Mouse (Mus musculus): ENCODE measurements around the gene Rapgef5.

DNA sequence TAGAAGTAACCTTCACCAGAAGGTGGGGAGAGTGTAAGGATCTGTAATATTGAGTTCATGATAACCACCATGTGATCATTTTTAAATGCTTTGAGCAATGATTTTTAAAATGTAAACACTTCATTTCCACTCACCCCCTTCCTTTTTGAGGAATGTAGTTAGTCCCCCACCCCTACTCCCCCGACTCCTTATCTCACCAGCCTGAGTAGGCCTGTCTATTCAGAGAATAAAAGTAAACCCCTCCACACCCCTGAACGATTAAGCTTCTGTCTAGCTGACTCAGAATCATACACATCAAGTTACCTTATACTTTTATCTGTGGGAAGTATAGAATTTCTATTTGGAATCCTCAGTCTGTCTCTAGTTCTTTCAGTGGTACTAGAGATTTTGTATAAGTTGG lies 81.9 kb downstream of the Rapgef5 start:
- TF ChIP-seq CTCF (IDR thresholded peaks at IDR 0.05; ENCODE audit: low read depth) (no peak), EP300 (IDR thresholded peaks at IDR 0.05; ENCODE audit: low read depth) (no peak)

Measured in liver, embryonic 14.5 days (tissue).